Mouse (Mus musculus) megakaryocyte, adult 5-6 weeks (primary cell): ENCODE data around the gene Nol4l. TPM values are rescaled to one million over a fixed set of nuclear protein-coding genes. Genes with fewer than 3 reads are reported as not detected.

Experiments
- ATAC-seq: 2 replicates; pipeline ENCODE4 v1.8.0; 2016; ENCODE audit warnings: mild to moderate bottlenecking, inconsistent platforms; ENCODE audit not compliant: poor library complexity, severe bottlenecking
- total RNA-seq, 2 experiments: library from RNA; stranded (forward) in 1 of 2; stranded (reverse) in 1 of 2; fragments of 153-499, 151-499 nt in 1 of 2; fragments of 221-1000, 200-1000 nt in 1 of 2; gene quantifications; 2 replicates each; pipeline versions ENCODE4 v1.2.3 to v1.2.4; 2015 to 2017

The Nol4l gene
- total RNA-seq (2015) (1.2 and 2.1 TPM in 2 replicates), total RNA-seq (2017) (0.20 and 0.62 TPM in 2 replicates)

DNA sequence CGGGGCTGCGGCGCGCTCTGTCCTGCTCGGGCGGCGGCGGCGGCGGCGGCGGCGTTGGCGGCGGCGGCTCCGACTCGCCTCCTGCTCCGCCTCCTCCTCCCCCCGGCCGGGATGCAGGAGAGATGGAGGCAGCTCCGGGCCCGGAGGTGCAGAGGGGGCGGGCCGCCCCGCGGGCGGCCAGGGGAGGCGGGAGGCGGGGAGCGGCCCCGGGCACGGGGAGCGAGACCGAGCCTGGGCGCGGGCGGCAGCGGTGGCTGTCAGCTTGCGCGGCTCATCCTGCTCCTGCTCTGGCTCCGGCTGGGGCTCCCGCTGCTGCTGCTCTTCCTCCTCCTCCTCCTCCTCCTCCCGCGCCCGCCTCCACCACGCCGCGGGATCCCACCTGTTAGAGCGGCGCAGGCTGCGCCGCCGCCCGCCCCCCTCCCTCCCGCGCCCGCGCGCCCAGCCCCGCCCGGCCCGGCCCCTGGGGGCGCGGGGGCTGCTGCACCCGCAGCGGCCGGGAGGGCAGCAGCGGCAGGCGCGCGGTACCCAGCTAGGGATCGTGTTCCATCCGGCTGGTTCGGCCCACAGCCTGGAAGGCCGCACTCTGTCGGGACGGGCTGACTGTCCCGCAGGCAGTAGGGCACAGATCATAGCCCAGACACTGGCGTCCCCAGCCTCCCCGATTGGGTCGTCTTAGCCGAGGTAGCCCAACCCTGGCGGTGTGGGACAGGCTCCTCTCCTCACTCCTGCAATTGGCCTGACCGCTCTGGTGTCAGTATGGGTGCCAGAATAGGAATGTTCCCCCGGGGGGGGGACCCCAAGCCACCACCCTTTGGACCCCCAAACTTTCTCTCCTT, at the start of gene Nol4l:
Gene Nol4l (minus strand): TSS at position 41 of the 836 bp plus-strand sequence.
- ATAC-seq: no peak

DNA sequence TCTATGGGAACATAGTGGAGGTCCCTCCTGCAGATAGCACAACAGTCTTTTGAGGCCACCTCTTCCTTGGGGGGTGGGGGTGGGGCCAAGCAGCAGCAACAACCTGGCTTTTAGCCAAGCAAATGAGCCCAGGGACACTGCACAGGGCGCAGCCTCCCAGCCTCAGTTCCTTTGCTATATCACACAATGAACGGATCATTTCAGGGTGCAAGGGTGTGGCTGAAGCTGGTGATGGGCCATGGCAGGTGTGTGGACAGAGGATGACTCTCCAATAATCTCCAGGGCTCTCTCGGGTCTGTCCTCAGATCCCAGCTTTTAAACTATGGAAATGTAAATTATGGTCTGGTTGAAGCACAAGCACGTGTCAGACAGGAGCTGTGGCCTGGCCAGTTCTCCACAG, 47.4 kb upstream of the Nol4l start:
- ATAC-seq: no peak

DNA sequence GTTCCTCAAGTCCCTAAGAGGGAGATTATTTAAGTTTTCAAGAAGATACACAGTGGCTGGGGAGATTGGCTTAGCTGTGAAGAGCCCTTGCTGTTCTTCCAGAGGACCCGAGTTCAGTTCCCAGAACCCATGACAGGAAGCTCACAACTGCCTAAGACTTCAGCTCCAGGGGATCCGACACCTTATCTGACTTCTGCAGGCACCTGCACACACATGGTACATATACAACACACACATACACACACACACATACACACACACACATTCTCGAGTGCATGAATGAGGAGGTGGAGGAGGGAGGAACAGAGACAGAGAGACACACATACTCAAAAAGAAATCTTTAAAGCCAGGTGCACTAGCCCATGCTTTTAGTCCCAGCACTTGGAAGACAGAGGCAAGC, 46.4 kb upstream of the Nol4l start:
- no peak for ATAC-seq

DNA sequence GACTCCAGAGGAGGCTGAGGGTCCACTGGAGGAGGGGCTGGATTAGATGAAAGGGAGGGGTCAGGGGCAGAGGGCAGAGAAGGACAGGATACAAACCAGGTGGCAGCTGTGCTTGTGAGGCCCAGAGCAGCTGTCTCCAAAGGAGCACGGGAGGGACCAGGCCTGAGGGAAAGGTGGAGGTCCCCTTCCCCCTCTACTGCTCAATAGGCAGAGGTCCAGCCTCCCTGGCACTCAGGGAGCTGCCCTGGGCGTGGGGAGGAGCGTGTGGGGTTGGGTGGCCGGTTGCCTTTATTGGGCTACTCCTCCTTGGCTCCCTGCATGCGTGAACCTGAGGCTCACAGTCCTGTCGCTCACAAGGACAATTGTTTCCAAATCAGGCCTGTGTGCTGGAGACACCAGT, 45.8 kb upstream of the Nol4l start:
- ATAC-seq: no peak

DNA sequence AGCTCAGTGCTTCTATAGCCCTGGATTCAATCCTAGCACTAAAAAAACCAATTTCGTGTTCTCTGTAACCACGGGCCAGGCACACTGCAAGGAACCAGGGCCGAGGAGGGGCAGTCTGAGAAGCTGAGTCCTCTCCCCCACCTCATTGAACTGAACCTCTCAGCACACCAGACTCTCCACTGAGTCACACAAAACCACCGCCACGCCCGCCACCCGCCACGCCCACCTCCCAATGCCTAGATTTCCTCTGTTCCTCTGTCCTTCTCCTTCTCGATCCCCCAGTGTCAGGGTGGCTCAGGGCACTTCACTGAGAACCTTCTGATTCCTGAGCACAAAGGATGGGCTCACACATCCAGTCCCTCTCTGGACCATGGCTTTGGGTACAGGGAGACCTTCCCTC, 43.3 kb upstream of the Nol4l start:
- no peak for ATAC-seq

DNA sequence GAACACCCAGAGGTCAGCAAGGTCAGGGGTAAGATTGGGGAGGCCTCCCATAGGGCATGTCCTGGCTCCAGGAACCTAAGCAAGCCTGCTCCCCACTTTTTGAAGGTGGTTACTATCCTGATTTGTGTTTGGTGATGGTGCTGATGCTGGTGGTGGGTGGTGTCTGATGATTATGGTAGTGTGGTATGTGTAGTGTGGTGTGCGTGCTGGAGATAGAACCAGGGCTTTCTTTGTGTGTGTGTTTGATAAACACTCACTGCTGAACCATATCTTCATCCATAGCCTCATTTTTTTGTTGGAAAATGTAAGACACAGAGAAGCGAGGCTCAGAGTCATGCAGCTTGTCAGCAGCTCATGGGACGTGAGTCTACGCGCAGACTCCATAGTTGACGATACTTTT, 38.8 kb upstream of the Nol4l start:
- no peak for ATAC-seq

DNA sequence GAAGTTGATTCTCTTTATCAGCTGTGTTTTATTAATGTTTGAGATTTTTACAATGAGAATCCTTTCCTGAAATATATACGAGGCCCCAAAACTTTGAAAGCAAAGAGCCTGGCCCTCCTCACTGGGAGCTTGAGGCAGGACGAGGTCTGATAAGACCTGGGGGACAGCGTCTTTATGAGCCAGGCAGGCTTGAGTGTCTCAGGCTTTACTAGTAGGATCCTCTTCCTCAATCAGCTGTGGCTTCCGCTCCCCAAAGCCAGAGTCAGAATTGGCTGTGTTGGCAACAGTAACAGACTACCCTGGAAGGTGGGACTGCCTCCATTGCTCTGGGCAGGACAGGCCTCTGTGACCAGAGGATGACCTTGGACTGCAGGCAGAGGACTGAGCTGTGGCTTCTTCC, 38.2 kb upstream of the Nol4l start:
- no peak for ATAC-seq

DNA sequence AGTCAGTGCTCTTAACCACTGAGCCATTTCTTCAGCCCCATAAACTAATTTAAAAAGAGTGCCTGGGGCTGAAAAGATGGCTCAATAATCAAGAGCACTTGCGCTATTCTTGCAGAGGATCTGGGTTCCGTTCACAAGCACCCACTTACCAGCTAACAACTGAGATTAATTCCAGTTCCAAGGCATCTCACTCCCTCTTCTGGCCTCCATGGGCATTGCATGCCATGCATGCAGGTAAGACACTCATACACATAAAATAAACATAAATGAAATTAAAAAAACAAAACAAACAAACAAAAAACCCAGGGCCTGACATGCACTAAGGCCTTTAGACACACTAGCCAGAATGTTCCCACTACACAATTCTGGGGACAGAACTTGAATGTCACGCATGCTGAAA, 34.6 kb upstream of the Nol4l start:
- no peak for ATAC-seq

DNA sequence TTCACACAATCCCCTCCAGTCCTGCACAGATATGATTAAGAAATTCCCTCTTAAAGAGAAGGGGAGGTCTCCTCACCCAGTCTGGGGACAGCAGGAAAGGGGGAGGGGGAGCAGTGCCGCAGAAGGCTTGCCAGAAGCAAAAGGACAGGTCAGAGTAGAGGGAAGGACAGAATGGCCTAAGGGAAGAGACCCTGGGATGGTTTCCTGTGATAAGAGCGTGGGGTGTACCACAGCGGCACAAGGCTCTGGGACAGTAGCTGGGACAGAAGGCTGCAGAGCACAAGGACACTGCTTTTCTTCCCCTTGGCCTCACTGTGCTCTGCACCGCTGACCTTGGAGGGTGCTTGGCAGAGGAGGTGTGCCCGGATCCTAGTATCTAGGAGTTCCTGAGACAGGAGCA, 31.8 kb upstream of the Nol4l start:
- ATAC-seq: no peak

DNA sequence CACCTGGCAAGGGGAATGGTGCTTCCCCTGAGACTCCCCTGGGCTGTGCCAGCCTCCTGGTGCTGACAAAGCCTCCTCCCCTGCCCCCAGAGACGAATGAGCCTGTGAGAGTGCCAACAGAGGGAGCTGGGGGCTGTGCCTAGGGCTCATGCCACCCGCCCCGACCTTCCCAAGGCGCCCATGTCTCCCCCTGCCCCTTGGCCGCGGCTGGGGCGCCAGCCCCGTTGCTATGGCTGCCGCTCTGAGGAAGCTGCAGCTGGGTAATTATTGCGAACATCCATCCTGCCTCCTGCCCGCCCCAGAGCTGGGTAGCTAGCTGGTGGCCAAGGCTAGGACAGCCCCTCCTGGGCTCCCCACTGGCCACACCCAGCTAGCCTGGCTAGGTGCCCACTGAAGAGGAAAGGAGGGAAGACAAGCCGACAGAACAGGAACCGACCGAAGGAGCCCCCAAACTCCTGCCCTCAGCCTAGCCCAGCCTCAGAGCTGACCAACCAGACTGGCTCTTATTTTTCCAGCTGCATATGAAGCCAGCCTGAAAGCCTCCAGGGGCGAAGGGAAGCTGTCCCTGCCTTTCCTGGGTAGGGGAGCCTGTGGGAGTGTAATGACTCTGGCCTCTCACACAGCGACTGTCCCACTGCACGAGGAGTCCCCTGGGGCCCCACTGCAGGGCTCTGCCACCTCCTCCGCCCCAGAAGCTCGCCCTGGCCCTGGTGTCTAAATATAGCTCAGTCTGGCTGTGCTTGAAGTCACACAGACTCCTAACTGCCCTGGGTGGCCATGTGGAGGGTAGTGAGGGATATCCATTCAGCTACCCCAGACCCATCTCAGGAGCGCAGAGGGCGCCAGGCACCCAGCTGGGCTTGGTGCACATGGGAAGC, 31.1 kb upstream of the Nol4l start:
- ATAC-seq: peak; percentile 46

DNA sequence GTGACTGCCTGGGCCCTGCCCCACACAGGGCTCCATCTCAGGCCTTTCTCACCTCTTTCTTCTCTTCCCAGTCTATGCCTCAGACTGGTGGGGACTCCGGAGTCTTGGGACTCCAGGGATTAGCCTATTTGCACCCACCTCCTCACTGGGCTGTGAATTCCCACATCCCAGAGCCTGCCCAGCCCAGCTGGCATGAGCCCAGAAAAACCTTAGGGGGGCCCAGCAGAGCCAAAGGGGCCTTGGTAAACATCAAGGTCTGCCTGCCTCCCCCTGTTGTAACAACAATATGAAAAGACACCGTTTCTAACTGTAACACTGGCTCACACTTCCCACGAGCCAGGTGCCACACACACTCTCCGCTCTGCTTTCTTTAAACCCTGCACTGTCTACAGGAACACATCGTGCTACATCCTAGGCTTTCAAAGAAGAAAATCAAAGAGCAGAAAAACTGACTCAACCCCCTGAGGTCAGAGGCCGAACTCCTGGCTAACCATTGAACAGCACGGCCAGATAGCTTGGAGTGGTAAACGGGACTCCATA, 29.9 kb upstream of the Nol4l start:
- no peak for ATAC-seq

DNA sequence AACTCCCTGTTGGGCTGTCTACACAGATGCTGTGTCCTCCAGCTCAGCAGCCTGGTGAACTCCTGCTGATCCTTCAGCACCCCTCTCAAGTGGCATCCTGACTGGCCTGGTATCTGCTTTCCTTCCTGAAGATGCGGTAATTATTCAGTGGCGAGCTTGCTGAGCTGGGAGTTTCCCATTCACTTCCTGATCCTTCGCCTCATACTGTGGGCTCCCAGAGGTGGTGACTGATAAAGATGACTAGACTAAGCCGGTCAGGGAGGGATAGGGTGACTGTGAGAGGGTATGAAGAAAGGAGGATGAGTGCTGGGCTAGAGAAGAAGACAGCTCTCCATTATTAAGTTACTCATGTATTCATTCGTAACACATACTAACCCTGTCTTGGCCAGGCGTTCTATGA, 28.7 kb upstream of the Nol4l start:
- peak; percentile 14; the same call in 1 of the 2 replicates for ATAC-seq

DNA sequence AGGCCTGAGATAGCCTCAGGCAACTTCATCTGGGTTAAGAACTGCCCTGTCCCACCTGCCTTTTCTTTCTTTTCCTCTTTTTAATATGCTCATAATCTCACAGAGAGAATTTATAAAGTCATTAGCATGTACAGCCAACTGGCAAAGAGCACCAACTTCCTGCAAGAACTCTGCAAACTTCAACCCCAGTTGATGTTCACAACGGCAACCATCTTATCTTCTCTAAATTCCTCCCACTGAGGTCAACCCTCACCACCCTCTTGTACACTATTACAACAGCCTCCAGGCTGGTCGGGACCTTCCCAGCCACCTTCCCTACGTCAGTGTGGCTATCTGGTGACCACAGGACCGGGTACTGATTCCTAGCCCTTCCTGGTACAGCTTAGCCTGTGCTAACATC, 27.5 kb upstream of the Nol4l start:
- ATAC-seq: peak; percentile 16; the same call in 1 of the 2 replicates

DNA sequence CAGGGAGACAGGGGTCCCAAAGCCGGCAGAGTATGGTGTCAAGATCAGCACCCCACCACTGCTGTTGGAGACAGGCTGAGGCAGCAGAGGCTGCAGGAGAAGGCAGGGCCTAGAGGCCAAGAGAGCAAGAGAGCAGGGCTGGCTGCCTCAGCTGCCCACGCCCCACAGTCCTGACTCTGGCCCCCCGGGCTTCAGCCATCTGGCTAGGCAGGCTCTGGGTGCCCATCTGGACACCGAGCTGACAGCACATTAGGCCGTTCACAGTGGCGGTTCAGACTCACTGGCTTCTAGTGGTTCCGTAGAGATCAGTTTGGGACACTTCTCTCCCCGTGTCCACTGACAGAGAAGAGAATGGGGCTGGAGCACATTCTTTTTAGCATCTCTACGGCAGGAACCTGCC, 26.4 kb upstream of the Nol4l start:
- ATAC-seq: no peak

DNA sequence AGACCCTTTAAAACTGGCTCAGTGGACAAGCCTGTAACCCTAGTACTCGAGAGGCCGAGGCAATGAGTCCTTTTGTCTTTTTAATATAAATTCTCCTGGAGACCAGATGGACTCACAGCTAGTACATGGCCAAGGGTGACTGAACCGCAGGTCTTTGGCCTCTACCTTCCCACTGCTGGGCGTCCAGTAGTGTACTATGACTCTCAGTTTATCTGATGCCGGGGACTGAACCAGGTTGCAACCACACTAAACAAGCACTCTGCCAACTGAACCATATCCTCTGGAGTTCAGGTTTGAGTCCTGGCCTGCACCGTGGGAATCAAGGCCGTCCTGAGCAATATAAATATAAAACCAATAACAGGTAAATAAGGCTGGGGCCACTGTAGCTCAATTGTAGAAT, 24.8 kb upstream of the Nol4l start:
- ATAC-seq: no peak

DNA sequence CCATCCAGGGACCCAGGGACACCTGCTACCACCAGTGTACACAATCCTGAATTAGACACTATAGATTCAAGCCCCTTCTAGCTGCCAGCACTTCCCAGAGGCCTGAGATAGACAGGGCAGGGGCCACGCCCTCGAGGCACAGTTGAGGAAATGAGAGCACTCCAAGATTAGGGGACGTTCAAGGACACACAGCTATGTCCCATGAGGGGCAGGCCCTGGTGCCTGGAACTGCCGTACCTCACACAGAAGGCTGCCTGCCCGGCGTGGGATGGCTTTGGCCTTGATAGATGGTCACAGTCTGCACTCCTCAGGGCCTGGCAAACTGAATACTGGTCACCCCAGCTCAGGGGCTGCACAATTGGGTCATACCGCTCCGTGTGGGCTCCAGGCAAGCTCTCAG, 19.7 kb upstream of the Nol4l start:
- peak; percentile 79 for ATAC-seq

DNA sequence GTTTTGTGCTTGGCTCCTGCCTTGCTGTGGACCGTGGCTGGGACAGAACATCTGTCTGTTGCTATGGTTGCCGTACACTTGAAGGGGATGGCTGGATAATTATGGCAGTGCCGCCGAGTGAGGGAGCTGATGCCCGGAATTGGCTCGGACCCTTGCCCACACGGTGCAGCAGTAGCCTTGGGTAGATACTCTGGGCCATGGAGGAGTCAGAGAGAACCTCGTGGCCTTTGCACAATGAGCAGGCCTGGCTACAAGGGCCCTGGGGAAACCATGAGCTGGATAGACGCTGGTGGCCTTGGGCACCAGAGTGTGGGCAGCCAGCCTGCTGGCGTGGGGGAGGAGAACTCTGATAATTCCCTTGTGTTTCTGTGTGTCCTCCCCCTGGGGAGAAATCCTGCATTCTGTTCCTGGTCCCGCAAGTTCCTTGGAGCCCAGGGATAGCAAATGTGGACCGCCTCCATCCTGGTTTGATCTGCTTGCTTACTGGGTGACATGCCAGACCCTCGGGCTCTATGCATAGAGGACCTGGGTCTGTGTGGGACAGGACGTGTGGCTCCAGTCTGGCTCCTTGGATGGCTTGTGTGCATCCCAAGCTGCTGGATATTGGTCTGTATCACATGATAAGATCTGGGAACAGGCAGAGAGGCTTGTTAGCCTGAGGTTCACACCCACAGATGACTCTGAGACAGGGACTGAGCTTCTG, 18.6 kb upstream of the Nol4l start:
- no peak for ATAC-seq

DNA sequence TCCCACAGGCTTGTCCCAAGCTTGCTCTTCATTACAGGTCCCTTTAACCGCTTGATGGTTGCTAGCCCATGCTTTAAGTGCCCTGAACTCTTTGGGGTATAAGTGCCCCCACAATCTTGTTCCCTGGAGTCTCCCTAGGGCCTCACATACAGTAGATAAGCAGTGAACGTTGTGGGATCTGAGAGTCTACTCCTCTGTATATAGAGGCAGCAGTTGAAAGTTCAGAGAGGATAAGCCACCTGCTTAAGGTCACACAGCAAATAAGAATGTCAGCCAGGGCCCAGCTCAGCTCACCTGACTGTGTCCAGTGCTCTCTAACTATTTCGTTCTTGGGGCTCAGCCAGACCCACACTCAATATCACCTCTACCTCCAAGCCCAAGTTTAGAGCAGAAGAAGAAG, 17.9 kb upstream of the Nol4l start:
- no peak for ATAC-seq

DNA sequence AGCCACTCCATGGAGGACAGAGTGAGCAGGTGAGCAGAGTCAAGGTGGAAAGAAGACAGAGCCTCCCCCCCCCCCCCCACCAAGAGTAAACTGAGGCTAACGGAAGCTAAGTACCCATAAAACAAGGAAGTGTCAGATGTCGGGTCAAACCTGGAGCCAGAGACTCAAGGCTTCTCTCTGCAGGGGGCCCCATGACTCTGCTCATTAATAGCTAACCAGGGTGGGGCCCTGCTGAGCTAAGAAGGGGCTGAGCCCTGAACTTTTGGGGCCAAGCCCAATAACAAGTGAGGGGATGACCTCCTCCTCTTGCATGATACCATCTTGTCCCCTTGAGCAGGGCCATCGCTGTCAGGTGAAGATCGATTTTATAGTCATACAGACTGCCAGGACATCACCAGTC, 17.2 kb upstream of the Nol4l start:
- no peak for ATAC-seq

DNA sequence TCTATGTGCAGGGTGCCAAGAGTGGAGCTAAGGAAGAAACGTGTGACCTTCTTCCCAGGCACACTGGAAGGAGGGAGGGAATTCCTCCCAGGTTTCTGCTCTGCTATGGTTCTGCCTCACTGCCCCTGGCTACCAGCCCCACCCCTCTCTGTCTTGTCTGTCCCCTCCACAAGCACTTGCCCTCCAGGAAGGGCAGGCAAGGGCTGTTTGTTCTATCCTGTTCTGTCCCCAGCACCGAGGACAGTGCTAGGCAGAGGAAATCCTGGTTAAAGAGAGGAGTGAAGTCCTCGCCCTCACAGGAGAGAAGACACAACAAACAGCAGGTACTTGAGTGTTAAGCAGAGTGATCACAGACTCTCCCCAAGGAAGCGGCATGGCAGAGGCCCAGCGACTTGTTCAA, 16.7 kb upstream of the Nol4l start:
- ATAC-seq: no peak

DNA sequence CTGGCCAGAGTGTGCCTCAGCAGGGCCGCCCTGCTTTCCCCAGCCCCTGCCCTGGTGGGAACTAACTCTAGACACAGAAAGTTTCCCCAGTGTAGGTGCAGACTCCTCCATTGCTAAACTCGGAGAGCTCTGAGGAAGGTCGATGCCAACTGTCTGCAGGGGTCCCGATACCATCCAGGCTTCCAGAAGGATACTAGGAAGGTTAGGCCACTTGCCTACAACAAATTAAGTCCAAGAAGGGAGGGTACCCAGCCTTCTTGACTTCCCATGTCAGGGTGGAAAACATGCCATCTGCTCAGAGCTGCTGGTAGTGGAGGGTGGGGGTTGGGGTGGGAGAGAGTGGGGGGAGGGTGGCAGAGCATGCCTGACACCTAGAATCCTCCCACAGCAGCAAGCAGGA, 15.0 kb upstream of the Nol4l start:
- no peak for ATAC-seq
